Mouse (Mus musculus) cerebellum, postnatal 4 days (tissue): ENCODE results near the gene 2010111I01Rik.

Experiments used
- DNase-seq, 2 experiments: peaks; one replicate each; pipeline ENCODE4 v3.0.0; 2022; ENCODE audit warnings: low spot score in 2 of 2, mixed read lengths in 1 of 2

Gene 2010111I01Rik

GRCm38 (mm10) chr13:63289152-63289551 lies 324.5 kb downstream of the 2010111I01Rik start:
- DNase-seq, result no peak

DNA sequence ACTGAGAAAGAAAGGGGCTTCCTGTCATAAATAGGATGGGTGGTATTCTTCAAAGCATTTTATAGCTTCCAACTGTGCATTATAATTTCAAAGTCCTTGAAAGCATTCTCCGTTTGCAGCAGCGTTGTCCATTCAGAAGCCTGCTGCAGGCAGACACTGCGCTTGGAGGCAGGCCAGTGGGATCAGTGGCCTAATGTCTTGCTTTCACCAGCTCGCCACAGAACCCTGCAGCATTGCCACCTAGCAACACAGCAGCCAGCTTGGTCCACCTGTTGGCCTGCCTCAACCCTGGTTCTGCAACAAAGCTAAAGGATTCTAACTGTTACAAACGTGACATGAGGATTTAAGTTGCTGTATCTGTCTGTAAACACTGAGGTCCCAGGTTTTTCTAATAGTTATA lies 325.0 kb downstream of the 2010111I01Rik start:
- no peak for DNase-seq

DNA sequence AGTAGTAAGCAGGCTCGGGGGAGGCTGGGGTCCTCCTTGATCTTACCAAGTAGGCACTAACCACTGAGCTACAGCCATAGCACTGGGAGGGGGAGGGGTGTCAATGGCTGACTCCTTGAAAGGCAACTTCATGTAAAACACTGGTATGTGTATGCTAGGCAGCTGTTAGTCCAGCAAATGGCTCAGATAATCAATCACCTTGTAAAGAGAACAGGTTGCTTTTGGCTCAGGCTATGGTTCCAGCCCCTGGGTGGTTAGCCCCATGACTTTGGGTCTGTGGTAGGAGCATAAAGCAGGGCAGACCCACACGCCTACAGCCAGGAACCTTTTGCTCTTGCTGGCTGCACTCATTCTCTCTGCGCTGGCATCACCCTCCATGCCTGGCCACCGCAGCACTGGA lies 325.4 kb downstream of the 2010111I01Rik start:
- no peak for DNase-seq

- DNase-seq, result no peak
These were observed 326.3 kb downstream of the 2010111I01Rik start for GRCm38 (mm10) chr13:63291016-63291415.

DNA sequence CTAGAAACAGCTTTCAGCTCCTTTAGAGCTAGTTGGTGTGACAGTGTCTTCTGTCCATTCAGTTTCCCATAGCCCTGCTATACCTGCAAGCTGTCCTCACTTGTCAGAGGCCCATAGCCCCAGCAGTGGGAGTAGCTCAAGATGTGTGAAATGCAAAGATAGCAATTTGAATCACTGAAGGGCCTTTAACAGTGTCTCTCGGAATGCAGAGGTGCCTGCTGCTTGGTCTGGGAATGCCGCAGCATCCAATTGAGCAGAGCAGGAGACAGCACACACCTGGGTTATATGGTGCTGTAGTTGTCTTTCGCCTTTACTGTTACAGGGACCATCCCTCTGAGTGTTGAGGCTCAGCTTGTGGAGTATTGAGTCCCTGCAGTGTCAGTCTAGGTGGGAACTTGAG lies 329.0 kb downstream of the 2010111I01Rik start:
- DNase-seq, result no peak

DNA sequence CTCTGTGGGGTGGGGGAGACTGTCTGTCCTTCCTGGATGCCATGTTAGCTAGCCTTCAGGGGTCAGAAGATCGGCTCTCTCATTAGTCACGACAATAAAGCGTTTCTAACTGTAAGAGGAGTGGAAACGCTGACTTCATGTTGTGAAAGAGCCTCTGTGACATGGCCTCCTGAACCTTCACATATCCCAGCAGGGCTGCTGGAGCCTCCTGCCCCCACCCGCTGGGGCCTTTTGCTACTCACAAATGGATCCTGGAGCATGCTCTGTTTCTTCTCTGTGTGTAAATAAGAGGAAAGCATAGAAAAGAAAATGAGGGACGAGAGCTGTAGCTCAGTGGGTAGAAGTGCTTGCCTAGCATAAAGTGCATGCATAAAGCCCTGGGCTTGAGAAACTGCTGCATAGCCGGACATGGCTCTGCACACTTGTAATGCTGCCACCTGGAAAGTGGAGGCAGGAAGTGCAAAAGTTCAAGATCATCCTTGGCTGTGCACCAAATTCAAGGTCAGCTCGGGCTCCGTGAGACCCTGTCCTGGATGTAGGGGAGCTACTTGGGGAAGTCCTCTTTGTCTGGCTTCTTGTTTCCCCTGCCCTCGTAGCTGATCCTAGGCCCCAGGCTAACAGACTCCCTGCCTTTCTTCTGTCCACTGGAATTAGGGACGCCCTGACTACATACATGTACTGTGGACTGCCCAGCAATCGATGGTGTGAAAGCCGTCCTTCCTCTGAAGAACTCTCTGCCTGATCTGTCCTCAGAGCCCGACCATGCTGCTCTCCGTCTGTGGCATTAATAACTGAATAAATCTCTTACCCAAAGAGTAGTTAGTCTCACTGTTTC lies 329.9 kb downstream of the 2010111I01Rik start:
- DNase-seq, result no peak

GRCm38 (mm10) chr13:63296300-63296699 lies 331.6 kb downstream of the 2010111I01Rik start:
- no peak for DNase-seq

GRCm38 (mm10) chr13:63297003-63297402 lies 332.3 kb downstream of the 2010111I01Rik start:
- DNase-seq, result no peak

- no peak for DNase-seq
These were observed 333.2 kb downstream of the 2010111I01Rik start for GRCm38 (mm10) chr13:63297933-63298332.

DNA sequence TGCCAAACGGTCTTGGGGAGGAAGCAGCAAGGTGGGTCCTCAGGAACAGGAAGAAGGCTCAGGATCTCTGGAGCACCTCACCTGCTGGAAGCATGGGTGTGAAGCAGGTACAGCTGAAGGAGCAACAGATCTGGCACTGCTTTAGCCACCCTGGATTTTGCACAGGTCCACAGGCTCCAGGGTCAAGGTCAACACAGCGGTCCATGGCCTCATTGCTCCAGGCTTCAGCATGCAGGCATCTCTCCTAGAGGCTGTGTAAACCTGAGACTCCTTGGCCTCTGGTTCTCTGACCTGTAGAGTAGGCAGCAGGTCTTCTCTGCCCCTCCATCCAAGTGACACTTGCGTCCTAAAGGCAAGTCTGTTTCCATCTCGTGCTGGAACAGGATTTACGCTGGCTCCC lies 334.2 kb downstream of the 2010111I01Rik start:
- no peak for DNase-seq

GRCm38 (mm10) chr13:63300929-63301328 lies 336.2 kb downstream of the 2010111I01Rik start:
- DNase-seq, result no peak

DNA sequence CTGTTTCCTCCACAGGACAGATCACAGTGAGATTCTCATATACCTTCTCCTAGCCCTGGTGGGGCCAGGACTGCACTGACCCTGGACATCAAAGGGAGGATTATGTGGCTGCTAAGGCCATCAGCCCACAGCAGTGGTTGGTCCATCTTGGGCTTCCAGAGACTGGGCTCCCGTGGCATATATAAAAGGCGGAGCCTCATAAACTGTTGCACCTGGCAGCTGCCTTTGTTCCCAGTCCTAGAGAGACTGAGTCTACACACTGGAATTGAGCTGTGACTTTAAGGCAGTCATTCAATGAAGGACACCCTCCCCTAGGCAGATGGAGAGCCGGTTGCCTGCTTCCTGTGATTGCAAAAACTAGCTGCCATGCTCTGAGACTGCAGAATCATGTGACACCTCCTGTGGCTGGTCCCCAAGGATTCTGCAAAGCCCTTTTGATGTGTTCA lies 337.1 kb downstream of the 2010111I01Rik start:
- no peak for DNase-seq

GRCm38 (mm10) chr13:63302381-63302780 lies 337.7 kb downstream of the 2010111I01Rik start:
- no peak for DNase-seq

DNA sequence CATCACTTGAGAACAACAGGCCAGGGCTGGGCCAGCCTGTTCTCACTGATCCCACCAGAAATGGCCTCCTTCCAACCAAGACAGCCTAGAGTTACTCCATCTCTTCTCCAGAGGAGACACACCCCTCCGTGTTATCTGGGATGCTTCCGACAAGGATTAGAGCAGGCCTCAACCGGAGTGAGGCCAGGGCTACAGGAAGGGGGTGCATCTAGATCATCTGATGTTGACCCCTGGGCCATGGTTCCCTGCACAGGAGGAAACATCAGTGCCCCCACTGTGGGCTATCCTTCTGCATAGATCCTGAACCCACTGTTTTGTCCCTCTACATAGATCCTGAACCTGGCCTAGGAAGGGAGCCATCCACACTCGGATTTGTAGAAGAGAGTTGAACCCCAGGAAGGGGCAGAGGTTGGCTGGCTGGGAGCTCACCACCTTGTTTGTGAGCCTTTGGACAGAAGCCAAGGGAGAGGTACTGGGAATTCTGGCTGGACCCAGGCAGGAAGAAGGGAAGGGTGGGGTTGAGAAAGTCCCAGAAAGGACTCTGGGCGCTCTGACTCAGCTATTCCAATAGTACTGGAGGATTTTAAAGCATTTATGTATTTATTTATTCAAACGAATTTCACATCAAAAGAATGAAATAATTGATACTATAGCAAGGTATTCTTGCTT lies 339.6 kb downstream of the 2010111I01Rik start:
- no peak for DNase-seq

GRCm38 (mm10) chr13:63304799-63305159 lies 340.1 kb downstream of the 2010111I01Rik start:
- no peak for DNase-seq

DNA sequence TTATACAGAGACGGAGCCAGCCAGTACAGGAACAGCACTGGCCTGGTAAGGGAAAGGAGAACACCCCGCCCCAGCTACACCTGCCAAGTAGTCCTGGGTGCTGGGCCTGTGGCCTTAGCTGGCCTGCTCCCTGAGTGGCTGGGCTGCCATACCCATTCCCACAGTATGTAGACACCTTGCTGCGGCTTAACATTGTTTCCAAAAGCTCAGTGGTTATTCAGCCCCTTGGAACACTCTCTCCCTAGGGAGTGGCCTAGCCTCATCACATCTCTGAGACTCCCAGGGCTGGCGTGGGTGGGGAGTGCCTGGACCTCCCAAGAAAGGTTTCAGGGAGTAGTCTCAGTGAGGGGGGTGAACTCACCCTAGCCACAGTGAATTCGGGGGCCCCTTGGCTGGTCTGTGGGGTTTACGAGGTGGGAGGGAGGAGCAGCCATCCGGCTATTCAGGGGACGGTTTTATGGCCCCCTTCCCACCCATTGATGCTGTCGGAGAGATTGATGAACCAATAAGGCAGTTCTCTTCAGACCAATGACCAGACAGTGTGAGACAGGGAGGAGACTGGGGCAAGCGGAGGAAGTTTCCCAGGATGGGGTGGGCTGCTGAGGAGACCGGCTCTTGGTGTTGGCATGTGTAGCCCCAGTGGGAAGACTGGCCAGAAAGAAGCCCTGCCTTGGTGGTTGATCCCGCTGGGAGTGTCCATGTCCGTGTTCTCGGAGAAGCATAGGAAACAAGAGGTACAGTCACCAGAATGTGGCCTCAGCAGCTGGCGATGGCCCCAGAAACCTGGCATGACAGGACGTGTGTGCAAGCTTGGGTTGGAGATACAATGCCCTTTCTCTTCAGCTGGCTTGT lies 340.7 kb downstream of the 2010111I01Rik start:
- no peak for DNase-seq

GRCm38 (mm10) chr13:63306768-63307167 lies 342.1 kb downstream of the 2010111I01Rik start:
- DNase-seq, result no peak

DNA sequence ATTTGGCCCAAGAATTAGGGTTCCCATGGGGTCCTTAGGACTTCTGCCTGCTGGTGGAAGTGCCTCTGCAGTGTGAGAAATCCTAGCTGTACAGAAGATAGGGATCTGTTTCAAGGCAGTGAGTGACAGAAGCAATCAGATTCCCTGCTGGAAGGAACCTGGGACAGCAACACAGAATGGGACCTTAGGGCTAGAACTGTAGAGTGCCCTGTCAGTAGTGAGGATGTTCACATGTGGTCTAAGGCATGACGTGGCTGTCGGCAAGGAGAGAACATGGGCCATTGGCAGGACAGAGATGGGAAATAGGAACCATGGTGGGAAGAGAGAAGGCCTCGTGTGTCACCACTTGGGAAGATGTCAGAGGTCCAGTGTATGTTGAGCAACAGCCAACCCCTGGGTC lies 344.9 kb downstream of the 2010111I01Rik start:
- no peak for DNase-seq

GRCm38 (mm10) chr13:63311156-63311555 lies 346.5 kb downstream of the 2010111I01Rik start:
- no peak for DNase-seq

DNA sequence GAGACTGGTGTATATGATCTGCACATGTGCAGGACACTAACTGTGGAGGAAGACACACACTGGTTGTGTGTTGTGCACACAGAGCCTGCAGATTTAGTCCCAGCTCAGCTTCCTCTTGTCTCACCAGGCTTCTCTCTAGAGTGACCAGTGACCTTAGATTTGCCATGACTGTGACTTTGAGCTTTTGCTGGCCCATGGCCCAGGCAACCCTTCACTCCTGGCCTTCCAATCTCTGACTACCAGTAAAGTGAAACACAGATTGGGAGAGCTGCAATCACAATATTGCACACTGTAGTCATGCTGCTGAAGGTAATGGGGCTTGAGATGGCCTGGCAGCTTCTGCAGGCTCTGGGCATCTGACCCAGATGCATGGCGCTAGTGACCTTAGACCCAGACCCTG lies 348.6 kb downstream of the 2010111I01Rik start:
- DNase-seq, result no peak

DNA sequence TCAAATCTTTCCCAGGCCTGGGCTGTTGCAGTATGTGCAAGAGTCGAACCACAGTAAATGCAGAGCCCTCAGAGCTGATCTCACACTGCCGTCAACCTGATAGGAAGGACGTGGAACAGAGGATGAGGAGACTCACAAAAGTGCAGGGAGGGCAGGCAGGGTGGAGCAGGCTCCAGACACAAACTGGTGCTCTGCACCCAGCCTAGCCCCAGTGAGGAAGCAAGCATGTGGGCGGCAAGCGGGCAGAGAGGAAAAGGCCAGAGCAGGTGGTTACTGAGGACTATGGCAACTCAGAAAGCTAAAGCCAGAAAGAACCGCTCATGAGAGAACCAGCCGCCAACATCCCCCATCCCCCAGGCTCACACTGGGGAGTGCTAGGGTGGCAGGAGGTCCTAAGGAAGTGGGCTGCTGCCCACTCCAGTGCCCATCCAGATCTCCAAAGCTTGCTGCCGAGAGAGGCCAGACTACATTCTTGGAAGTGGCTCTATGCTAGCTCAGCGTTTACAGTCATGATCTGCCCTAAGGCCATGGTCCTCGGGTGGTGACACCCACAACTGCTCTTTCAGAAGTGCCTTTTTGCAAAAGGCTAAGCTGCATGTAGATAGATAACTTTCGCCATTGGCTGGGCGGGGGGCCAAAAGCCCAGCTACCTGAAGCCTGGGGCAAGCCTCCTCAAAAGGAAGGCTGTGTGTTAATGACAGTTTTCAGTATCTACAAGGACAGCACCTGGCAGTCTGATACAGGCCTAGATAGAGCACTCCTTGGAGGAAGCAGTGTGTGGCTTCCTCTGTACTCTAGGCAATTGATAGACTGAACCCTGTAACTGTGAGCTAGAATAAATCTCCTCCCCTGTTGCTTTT lies 349.3 kb downstream of the 2010111I01Rik start:
- DNase-seq, result no peak
